Mouse (Mus musculus) gastrocnemius, adult 2 months (tissue): Measurements from ENCODE around the gene Prkar2b. TPM values are rescaled to one million over a fixed set of nuclear protein-coding genes. Genes with fewer than 3 reads are reported as not detected.
"Not testable (repeated sequence)": the region's sequence is repeated elsewhere in the genome, so short reads cannot be mapped to it uniquely, and the experiment has no call there.

Source experiments
- DNase-seq: peaks from one replicate; pipeline ENCODE4 v3.0.0; 2022
- H3K27ac ChIP-seq: fragments of 200-600 bp; 2 replicates; pipeline ENCODE4 v1.8.1; 2022; ENCODE audit warnings: mild to moderate bottlenecking
- H3K4me3 ChIP-seq: fragments of 200-600 bp; 2 replicates; pipeline ENCODE4 v1.8.1; 2022; ENCODE audit warnings: mild to moderate bottlenecking, moderate library complexity
- CTCF ChIP-seq: fragments of 200-600 bp; IDR thresholded peaks from 2 replicates; pipeline ENCODE4 v1.8.1; 2022; ENCODE audit warnings: antibody characterized with exemption, mild to moderate bottlenecking, moderate library complexity
- intact Hi-C: fragments of 180-260 bp; cut with DNase I; formaldehyde crosslinking; loops from one replicate; pipeline ENCODE4 v1.15.1; 2025
- total RNA-seq, 2 experiments: library from RNA; stranded (reverse); gene quantifications; 2 replicates each; pipeline ENCODE4 v1.2.3; 2021

Gene Prkar2b
- total RNA-seq, 2 experiments from 2014 or later: 0.28 to 1.1 TPM

DNA sequence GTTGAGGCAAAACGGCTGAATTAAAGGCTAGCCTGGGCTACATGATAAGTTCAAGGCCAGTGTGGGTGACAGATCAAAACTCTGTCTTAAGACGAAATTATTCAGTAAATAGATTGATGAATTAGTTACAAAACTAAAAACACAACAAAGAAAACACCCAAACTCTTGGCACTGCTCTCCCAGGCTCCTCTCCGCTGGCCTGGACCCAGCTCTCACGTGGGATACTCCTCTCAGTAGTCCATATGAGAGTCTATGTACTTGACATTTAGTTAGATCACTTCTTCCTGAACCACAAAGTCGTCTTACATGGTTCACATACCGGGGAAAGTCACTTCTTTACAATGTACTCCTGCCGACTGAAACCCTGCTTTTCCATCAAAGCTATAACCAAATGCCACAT lies 46.3 kb downstream of the Prkar2b start:
- H3K27ac ChIP-seq: no peak overlapping the region
- TF ChIP-seq CTCF: no peak
- no peak overlapping the region for H3K4me3 ChIP-seq

DNA sequence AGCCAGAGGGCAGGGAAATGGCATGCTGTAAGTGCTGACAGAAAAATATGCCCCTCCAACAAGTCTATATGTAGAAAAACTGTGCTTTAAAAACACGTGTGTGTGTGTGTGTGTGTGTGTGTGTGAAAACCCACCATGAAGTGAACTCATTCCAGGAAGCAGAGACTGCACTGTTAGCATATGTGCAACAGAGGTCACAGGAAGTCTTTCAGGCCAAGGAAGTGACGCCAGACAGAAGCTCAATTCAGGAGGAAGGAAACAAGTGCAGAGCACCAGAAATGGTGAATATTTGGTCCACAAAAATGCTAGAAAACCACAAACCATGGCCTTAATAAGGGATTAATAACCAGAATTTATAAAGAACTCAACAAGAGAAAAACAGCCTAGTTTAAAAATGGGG lies 48.9 kb downstream of the Prkar2b start:
- TF ChIP-seq CTCF: no peak
- Histone ChIP-seq H3K4me3 (no peak overlapping the region), H3K27ac (no peak overlapping the region)
- no peak for DNase-seq
- intact Hi-C loops: no loop called here

More for the DNA sequence above, 46.3 kb downstream of the Prkar2b start:
- DNase-seq: no peak
- intact Hi-C loops: no loop called here

DNA sequence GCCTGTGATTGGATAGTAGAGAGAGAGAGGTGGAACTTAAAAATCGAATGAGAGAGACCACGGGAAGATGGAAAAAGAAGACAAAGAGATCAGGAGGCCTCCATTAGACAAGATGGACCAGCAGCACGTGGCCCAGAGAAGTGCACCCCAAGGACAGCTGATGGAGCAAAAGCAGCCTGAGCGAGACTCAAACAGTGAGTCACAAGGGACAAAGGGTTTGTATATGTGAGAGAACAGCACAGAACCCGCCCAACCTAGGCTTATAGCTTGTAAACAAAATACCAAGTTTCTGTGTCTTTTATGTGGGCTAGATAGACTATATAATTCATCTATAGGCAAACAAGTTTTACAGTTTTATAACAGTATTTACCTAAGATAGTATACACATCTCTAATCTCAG lies 50.0 kb downstream of the Prkar2b start:
- no peak for DNase-seq
- Histone ChIP-seq H3K27ac (no peak overlapping the region), H3K4me3 (no peak overlapping the region)
- TF ChIP-seq CTCF: no peak
- intact Hi-C loops: no loop called here

DNA sequence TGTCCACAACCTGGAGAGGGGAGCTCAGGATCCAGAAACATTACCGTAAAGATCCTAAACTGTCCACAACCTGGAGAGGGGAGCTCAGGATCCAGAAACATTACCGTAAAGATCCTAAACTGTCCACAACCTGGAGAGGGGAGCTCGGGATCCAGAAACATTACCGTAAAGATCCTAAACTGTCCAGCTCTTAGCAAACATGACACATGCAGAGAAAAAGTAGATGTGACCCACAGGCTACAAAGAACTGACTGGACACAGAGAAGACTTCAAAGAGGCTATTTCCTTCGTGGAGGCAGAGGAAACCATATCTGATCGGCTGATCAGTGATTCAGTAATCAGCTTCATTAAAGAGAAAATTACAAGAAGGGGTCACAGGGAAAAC lies 51.1 kb downstream of the Prkar2b start:
- intact Hi-C loops, H3K4me3 ChIP-seq, DNase-seq, H3K27ac ChIP-seq: not testable (repeated sequence)

DNA sequence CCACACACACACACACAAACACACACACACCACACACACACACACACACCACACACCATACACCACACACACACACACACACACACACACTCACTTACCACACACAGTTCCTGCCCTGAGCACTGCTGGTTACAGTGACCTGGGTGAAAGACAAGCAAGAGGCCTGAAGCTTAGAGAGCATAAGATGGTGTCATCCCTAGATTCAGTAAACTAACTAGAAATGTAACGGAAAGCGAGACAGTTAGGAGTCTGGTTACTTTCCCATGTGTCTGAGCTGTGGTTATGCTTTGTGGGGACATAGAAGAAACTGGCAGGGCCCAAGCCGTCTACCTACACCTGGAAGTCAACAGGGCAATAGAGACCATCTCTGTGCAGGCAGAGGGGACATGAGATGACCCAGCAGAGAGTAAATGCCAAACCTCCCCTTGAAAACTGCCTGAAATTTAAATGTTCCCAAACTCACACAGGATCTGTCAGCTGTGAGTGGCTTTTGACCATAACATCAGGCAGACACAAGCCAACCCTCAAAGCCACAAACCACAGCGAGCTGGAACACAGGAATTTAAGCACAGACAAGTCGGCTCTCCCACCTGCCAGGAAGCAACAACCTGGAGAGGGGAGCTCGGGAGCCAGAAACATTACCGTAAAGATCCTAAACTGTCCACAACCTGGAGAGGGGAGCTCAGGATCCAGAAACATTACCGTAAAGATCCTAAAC lies 51.7 kb downstream of the Prkar2b start:
- intact Hi-C loops: no loop called here
- no peak overlapping the region for H3K4me3 ChIP-seq
- no peak for TF ChIP-seq CTCF
- no peak overlapping the region for H3K27ac ChIP-seq
- DNase-seq: no peak

DNA sequence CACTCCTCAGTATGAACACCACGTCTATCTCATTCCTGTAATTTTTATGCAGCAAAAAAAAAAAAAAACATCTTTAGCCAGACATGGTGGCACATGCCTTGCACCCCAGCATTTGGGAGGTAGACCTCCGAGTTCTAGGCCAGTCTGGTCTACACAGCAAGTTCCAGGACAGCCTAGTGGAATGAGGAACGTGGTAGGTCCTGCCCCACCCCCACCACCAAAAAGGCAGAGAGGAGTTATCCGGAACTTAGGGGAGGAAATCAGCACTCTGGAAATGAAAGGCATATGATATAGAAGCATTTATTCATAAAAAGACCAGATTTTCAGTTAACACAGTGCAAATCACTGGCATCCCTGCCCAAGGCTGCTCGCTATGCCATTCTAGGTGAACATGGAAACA lies 52.4 kb downstream of the Prkar2b start:
- no peak overlapping the region for H3K4me3 ChIP-seq
- TF ChIP-seq CTCF: no peak
- intact Hi-C loops: no loop called here
- no peak overlapping the region for H3K27ac ChIP-seq
- DNase-seq: no peak

DNA sequence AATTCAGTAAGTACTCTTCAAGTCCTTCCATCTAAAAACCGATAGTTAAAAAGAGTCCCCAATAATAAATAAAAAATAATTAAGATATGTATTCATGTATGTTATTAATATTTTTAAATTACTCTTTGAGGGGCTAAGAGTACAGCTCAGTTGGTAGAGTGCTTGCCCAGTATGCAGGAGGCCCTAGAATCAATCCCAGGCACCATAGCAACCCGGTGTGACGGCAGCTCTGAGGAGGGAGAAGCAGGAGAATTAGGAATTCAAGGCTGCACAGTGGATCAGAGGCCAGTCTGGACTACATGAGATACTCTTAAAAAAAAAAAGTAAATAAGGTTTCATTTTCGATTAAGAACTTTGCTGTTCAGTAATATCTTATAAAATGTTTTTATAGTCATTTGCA lies 53.5 kb downstream of the Prkar2b start:
- intact Hi-C loops: no loop called here
- no peak for DNase-seq
- no peak overlapping the region for H3K27ac ChIP-seq
- no peak for TF ChIP-seq CTCF
- H3K4me3 ChIP-seq: no peak overlapping the region

DNA sequence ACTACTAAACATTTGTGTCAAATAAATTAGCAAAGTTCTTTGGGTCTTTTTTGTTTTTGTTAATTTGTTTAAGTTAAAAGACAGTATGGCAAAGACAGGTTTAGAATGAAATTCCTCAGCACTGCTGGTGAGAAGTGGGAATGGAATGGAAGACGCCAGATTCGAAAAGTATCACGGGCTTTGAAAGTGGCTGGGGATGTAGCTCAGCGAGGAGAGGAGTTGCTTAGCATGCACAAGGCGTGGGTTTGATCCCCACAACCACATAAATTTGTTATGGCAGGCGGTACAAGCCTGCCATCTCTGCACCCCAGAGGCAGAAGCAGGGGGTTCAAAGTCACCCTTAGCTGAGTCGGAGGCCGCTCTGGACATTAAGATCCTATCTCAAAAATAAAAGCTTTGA lies 54.1 kb downstream of the Prkar2b start:
- intact Hi-C loops: no loop called here
- no peak overlapping the region for H3K4me3 ChIP-seq
- TF ChIP-seq CTCF: no peak
- no peak overlapping the region for H3K27ac ChIP-seq
- DNase-seq: no peak

DNA sequence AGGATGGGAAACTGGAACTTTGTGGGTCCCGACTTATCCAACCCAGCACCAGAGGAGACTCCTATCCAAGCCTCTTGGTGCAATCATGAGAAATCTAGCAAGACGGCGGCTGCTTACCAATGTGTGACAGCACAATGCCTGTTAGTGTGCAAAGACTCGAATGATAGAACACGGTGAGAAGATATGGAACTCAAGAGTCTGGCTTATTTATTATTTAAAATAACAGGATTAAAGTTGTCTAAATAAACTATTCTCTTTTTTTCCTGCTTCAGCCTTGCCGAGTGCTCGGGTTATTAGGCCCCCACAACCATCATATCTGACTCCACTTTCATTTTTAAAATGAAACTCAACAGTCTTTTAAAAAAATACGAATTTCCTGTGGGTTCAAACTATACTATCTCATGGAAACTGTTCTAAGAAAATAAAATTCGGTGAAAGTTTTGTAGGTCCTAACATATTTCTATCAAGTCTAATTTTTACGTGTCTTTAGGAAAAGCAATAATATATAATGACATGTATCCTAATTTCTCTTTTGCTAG lies 54.6 kb downstream of the Prkar2b start:
- intact Hi-C loops: no loop called here
- TF ChIP-seq CTCF: no peak
- Histone ChIP-seq H3K4me3 (no peak overlapping the region), H3K27ac (no peak overlapping the region)
- no peak for DNase-seq

DNA sequence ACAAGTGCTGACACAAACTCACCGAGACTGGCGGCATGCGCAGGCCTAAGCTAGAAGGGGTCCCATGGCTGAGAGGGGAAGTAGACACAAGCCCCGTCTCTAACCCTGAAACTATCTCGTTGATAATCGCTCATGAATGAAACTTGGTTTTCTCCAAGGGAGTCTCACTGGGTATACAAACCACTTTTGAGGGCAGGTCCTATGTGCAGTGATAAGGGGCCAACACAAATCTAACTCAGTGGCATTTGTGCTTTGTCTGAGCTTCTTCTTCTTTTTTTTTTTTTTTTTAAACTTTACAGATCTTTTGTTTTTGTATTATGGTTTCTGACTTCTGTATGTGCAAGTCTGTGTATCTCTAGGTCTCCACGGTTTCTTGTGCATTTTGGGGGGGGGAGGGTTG lies 60.6 kb downstream of the Prkar2b start:
- Histone ChIP-seq H3K27ac (no peak overlapping the region), H3K4me3 (no peak overlapping the region)
- no peak for TF ChIP-seq CTCF
- intact Hi-C loops: no loop called here
- DNase-seq: no peak

DNA sequence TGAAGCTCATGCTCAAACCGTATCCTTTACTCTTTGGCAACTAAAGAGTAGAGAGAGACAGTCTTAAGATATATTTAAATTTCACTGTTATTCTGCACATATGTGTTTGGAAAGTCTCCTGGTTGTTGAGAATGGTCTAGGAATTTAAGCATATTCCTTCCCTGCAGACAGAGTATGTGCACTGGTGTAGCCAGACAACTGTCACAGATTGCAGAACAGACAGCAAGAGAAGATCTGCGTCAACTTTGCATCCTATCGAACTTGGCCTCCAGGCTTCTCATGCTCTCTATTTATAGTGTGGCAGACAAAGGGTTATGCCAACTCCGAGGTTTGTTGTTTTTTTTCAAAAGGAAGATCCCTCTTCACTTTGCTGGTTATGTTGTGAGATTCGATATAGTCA lies 62.4 kb downstream of the Prkar2b start:
- no peak for DNase-seq
- H3K27ac ChIP-seq: no peak overlapping the region
- H3K4me3 ChIP-seq: no peak overlapping the region
- intact Hi-C loops: no loop called here
- no peak for TF ChIP-seq CTCF

DNA sequence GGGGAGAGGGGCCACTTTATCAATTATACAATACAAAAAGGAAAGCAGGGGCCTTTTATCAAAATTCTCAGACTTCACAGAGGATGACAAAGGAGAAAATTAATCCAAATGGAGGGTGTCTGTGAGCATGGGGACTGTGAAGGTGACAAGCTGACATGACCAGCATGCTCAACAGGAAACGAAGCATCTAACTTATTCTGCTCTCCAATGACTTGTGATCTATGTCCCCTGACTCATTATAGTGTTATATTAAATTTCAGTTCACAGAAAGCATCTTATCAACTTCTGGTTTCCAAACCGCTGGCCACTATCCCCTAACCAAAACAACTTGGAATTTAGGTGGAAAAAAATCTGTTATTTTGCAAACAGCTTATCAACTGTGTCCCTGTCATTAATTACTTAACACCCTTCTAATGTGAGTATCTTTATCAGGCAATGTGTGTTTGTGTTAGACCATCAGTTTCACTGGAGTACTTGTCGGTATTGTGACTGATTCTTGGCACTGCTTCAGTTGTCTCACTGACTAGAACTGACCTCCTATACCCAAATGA lies 63.7 kb downstream of the Prkar2b start:
- Histone ChIP-seq H3K4me3 (no peak overlapping the region), H3K27ac (no peak overlapping the region)
- no peak for TF ChIP-seq CTCF
- intact Hi-C loops: no loop called here
- no peak for DNase-seq

DNA sequence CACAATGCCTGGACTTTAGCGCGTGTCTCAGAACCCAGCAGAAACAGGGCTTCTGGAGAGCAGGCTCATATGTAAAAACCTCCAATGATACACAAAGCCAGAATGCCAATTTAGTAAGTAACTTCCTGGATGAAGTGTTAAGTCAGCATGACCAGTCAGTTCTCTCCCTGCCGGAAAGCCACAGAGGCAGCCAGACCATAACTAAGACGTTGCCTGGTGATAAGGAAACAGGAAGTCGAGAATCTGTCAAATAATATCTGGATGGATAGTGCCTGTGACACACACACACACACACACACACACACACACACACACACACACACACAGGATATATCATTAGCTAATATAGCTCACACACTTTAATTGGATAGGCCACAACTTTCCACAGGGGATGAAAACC lies 64.2 kb downstream of the Prkar2b start:
- TF ChIP-seq CTCF: no peak
- H3K4me3 ChIP-seq: no peak overlapping the region
- no peak overlapping the region for H3K27ac ChIP-seq
- intact Hi-C loops: no loop called here
- DNase-seq: no peak

DNA sequence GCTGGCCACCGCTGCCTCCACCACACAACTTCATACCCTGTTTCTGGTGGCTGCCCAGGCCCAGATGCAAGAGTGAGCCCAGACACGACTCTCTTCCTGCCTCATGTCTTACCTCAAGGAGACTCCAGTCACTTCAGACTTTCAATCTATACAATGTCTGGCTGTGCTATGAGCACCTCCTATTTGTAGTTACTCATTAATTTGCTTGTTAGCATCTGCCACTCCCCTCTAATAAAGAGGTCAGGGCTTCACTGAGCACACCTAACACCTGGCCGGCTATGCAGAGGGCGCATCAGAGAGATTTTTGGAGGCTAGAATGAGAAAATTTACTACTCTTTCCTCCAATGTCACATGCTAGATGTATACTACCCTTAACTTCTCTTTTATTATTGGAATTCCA lies 70.5 kb downstream of the Prkar2b start:
- H3K27ac ChIP-seq: no peak overlapping the region
- no peak for TF ChIP-seq CTCF
- intact Hi-C loops: no loop called here
- DNase-seq: no peak
- H3K4me3 ChIP-seq: no peak overlapping the region
